Mouse (Mus musculus) retina, embryonic 14.5 days (tissue): ENCODE results near the gene Mapkapk3.

Experiments used
- DNase-seq: peaks from one replicate; pipeline ENCODE4 v3.0.0-alpha.2; 2015; ENCODE audit warnings: low spot score

Mapkapk3 gene

GRCm38 (mm10) chr9:107288711-107289110 is 966 bp downstream of the Mapkapk3 start:
- DNase-seq = no peak

GRCm38 (mm10) chr9:107288105-107288650 is 1.5 kb downstream of the Mapkapk3 start:
- DNase-seq = no peak

GRCm38 (mm10) chr9:107287294-107287693 is 2.4 kb downstream of the Mapkapk3 start:
- no peak for DNase-seq

- DNase-seq = no peak
Measured at GRCm38 (mm10) chr9:107285009-107285408, 4.7 kb downstream of the Mapkapk3 start.

- DNase-seq = no peak
Measured at GRCm38 (mm10) chr9:107282951-107283350, 6.7 kb downstream of the Mapkapk3 start.

- DNase-seq = no peak
Measured at GRCm38 (mm10) chr9:107281241-107281987, 8.3 kb downstream of the Mapkapk3 start.

- DNase-seq = no peak
Measured at GRCm38 (mm10) chr9:107280322-107281027, 9.2 kb downstream of the Mapkapk3 start.

- DNase-seq = no peak
Measured at GRCm38 (mm10) chr9:107279378-107280321, 10.0 kb downstream of the Mapkapk3 start.

- DNase-seq = peak; percentile 33
Measured at GRCm38 (mm10) chr9:107278527-107279377, 10.9 kb downstream of the Mapkapk3 start.

- DNase-seq = no peak
Measured at GRCm38 (mm10) chr9:107278126-107278525, 11.6 kb downstream of the Mapkapk3 start.

GRCm38 (mm10) chr9:107277603-107278002 is 12.1 kb downstream of the Mapkapk3 start:
- DNase-seq = no peak

GRCm38 (mm10) chr9:107275710-107276109 is 14.0 kb downstream of the Mapkapk3 start:
- DNase-seq = no peak

- DNase-seq = peak; percentile 35
Measured at GRCm38 (mm10) chr9:107274751-107275150, 14.9 kb downstream of the Mapkapk3 start.

GRCm38 (mm10) chr9:107273184-107273583 is 16.5 kb downstream of the Mapkapk3 start:
- DNase-seq = no peak

- DNase-seq = no peak
Measured at GRCm38 (mm10) chr9:107272284-107272683, 17.4 kb downstream of the Mapkapk3 start.

- DNase-seq = no peak
Measured at GRCm38 (mm10) chr9:107271177-107271938, 18.3 kb downstream of the Mapkapk3 start.

- no peak for DNase-seq
Measured at GRCm38 (mm10) chr9:107269772-107270171, 19.9 kb downstream of the Mapkapk3 start.

GRCm38 (mm10) chr9:107267721-107268402 is 21.8 kb downstream of the Mapkapk3 start:
- DNase-seq = no peak

GRCm38 (mm10) chr9:107267028-107267427 is 22.6 kb downstream of the Mapkapk3 start:
- DNase-seq = no peak

GRCm38 (mm10) chr9:107264731-107265130 is 24.9 kb downstream of the Mapkapk3 start:
- no peak for DNase-seq
